Mouse (Mus musculus): ENCODE data around the gene Baiap2l1. TPM values are rescaled to one million over a fixed set of nuclear protein-coding genes. Genes with fewer than 3 reads are reported as not detected.

Baiap2l1 gene
- polyA plus RNA-seq, 1 experiment from 2014 or later, result 13.2 TPM

Other genes with a start within 250 kb of the Baiap2l1 start
- 0.28 TPM in 1 of 2 replicates, not detected in the other for gene Bhlha15, start 167.8 kb downstream of the Baiap2l1 start, polyA plus RNA-seq (2014; fragmentation: Nextera tagmentation; extraction: Ambion mirVana)
- 13.9 and 16.4 TPM in 2 replicates for gene Tecpr1, start 134.5 kb downstream of the Baiap2l1 start, polyA plus RNA-seq (2014; fragmentation: Nextera tagmentation; extraction: Ambion mirVana)
- 136 and 148 TPM in 2 replicates for gene Bri3, start 113.7 kb downstream of the Baiap2l1 start, polyA plus RNA-seq (2014; fragmentation: Nextera tagmentation; extraction: Ambion mirVana)
- gene Nptx2, start 187.8 kb upstream of the Baiap2l1 start, polyA plus RNA-seq (2014; fragmentation: Nextera tagmentation; extraction: Ambion mirVana), result 0.59 and 0.80 TPM in 2 replicates

Measured in kidney, embryonic 14.5 days (tissue).